Mouse (Mus musculus): Measurements from ENCODE around the gene Mgst2.

The Mgst2 gene

DNA sequence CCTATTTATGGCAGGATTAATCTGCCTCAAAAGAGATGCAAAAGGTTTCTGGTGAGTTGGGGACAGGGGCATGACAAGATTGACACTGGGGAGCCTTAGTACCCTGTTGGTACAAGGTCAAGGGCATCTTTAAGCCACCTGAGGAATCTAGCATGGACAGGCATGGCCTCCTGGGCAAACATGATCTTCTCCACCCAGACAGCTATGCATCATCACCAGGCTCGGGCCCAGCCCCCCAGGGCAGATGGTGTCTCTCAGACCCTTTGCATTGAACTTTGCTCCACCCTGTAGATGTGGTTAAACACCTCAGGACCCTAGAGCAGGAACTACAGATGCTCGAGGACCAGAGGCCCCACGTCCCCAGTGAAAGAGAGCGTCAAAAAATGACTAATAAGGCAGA, at the start of gene Mgst2:
Mgst2 (plus strand) TSS at position 301 of the 400 bp plus-strand sequence.
- DNase-seq (ENCODE audit: low read depth) = no peak

DNA sequence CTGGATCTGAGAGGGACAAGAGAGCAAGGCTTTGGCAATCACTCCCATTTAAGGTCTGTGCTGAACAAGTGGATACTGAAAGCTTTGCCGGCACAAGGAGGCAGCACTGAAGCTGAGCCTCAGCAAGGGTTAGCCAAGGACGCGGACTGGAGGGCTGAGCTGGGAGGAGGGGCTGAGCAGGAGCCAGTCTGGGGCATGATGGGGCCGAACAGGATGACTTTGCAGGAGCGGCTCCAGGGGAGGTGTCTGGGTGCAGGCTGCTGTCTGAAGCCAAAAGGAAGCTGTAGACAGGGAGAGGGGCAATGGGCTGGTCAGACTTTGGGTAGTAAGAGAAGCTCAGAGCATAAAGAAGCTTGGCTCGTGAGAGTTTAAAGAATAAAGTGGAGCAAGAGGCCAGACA, 48.2 kb upstream of the Mgst2 start:
- no peak for DNase-seq (ENCODE audit: low read depth)

DNA sequence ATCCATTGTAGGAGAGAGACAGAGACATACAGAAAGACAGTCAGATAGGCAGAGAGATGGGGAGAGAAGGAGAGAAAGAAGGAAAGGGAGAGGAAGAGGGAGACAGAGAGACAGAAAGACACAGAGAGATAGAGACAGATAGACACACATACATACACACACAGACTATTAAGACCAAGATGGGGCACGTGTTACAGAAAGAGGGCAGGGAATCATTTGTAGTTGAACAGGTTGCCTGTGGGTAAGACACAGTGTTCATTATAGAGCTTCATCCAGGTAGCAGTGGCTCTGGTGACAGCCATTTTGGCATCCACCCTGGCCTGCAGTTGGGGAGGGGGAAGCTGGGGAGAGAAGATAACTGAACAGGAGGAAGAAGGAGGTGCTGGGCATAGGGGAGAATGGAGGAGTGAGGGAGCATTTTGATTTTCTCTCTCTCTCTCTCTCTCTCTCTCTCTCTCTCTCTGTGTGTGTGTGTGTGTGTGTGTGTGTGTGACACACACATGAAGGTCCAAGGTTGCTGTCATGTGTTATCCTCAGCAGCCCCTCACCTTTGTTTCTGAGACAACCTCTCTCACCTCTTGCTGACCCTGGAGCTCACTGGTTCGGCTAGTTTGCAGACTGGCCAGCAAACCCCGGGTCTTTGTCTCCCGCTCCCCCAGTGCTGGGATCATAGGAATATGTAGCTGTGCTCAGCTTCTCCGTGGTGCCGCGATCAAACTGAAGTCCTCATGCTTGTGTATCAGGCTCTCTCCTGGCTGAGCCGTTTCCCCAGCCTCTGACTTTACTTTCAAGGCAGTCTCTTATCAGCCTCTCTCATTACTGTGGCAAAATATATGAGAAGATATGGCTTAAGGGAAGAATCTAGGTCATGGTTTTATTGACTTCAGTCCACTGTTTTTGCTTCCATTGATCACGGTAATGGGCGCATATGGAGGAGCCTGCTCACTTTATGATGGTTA, 47.5 kb upstream of the Mgst2 start:
- DNase-seq (ENCODE audit: low read depth) = no peak

DNA sequence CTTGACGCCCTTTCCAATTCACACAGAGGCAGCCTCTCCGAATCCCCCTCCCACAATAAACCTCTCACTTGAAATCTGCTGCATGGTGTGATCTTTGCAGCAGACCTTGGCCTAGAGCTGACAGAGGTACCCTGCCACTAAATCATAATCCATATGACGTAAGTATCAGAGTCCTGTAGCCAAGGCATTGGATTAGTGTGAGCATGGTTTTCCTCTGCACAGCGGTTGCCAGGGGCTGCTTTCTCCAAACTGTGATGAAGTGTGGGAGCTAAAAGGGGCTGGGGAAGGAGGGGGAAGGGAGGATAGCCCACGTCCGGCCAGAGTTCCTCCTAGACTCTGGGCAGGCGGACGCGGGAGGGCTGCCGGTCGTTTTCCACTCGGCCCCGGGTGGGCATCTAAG, 45.9 kb upstream of the Mgst2 start:
- no peak for DNase-seq (ENCODE audit: low read depth)

DNA sequence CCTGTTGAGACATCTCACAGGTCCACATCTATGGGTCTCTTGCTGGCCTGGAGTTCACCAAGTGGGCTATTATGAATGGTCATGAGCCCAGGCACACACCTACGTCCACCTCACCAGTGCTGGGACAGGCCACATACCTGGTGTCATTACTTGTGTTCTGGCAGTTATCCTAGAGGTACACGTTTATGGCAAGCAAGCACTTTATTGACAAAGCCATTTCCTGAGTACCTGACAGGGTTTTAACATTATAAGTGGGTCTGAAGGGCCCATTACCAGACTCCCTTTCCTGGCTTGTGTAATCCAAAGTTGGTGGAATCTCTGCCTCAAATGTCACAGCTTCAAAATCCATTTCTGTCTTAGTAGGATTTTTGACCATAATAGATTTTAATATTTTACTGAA, 36.2 kb upstream of the Mgst2 start:
- DNase-seq (ENCODE audit: low read depth) = no peak

DNA sequence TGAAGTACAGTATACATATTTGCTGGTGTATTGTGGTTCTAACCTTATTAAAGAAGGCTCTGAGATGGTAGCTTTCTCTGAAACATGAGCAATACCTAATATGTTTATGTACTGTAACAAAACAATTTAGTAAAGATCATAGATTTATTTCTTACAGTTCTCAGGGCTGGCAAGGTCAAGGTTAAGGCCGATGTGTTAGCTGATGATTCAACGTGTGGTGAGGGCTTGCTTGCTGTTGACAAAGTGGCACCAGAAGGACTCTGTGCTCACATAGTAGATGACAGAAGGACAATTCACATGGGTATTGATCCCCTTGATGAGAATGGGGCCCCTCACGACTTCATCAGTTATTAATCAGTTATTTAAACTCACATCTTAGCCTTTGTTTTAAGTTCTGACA, 32.4 kb upstream of the Mgst2 start:
- DNase-seq (ENCODE audit: low read depth) = no peak

DNA sequence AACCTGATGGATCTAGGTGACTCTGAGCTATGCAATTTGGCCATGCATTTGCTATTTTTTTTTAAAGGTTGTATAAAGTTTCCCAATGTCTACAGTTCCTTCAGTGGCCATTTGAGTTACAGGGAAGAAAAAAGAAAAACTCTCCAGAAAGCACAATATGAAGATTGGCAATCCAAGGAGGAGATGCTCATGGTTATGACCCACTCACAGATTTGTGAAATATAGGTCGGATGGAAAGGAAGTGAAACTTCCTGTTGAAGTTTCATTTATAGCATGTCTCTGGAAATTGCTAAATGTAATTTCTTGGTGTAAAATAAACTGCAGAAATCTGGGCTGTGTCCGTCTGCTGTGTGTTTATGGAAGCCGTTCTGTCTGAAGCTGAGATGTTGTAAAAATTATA, 31.2 kb upstream of the Mgst2 start:
- DNase-seq (ENCODE audit: low read depth) = no peak

DNA sequence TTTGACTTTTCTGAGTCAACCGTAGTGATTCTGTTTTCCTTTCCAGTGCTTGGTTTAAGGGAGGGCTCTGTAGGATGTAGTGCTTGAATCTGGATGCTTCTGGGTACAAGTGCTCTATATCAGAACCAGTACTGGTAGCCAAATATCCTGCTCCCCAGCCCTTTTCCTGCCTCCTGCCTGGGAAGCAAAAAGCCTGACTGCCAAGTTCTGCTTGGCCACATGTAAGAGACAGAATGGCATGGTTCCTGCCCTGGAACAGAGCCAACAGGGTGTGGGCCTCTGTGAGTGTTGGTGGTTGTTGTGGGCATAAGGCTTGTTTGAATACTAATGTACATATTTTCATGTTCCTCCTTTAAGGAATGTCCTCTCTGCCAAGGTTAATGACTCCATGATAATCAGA, 29.4 kb upstream of the Mgst2 start:
- DNase-seq (ENCODE audit: low read depth) = no peak

DNA sequence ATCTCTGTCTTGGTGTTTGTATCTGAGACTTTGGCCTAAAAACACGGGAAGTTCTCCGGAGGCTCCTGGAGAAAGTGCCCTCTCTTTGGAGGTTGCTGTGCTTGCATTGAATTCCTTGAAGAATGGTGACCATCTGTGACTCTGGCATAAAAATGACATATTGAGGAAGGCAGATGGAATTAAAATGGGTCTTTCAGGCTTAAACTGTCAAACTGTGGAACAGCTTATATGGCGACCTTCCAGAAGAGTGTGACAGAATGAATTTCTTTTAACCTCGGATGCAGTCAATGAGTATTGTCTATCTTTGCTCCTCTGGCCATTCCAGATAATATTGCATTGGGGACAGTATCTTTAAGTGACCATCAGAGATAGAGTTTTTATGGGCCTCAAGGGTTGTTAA, 28.2 kb upstream of the Mgst2 start:
- no peak for DNase-seq (ENCODE audit: low read depth)

DNA sequence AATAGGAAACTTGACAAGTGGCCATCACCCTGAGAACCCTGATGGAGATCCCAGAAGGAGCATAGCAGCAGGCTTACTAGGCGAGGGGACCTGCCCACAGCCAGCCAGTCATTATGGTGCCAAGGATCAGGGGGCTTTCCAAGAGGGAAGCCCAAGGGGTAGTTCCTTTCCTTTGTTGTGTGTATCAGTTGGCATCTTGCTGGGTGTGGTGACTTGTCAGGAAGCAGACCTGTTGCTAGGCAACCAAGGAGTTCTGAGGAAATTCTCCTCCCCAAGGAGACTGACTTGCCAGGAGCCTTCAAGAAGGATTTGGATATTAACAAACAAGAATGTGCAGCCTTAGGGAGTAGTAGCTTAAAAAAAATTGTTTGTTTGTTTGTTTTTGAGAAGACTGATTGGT, 25.7 kb upstream of the Mgst2 start:
- DNase-seq (ENCODE audit: low read depth) = peak; percentile 42

DNA sequence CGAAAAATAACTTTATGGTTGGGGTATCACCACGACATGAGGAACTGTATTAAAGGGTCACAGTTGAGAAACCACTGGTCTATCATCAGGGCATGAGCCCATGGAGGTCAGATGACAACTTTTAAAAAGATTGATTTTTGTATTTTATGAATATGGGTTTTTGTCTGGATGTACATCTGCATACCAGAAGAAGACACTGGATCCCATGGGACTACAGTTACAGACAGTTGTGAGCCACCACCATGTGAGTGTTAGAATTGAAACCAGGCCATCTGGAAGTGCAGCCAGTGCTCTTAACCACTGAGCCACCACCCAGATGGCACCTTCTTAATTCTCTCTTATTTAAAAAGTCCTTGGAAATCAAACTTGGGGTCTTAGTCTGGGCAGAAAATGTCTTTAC, 24.2 kb upstream of the Mgst2 start:
- DNase-seq (ENCODE audit: low read depth) = peak; percentile 13

DNA sequence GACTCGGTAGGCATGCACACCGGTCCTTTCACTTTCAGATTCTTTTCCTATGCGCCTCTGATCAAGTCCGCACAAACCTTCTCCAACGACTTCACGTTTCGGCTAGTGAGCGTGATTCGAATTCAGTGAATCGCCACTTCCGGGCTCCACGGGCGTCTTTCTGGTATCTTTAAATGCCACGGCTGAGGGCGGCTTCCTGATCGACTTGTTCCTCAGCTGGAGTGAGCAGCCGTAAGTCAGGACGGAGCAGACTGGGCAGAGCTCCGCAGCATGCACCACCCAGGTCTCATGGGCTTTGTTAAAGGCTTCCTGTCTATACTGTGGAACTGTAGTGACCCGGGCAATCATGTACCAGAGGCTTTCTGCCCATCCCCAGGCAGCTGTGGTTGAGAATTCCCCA, 23.5 kb upstream of the Mgst2 start:
- DNase-seq (ENCODE audit: low read depth) = peak; percentile 80

DNA sequence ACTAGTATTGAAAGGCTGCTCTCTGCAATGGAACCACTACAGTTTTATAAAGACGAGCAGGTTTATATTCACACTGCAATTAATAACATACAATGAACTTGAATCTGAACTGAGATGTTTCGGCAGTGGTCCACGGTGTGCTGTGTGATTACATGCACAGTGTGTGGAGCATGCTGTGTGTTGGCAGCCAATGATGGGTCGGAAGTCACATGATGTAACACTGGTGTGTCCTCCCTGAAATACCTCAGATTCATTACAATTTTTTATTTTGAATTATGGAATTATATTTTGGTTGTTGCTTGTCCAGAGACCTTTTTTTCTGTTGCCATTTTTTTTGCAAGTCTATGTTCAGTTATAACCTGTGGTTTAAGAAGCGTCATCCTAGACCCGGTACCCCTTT, 22.8 kb upstream of the Mgst2 start:
- no peak for DNase-seq (ENCODE audit: low read depth)

DNA sequence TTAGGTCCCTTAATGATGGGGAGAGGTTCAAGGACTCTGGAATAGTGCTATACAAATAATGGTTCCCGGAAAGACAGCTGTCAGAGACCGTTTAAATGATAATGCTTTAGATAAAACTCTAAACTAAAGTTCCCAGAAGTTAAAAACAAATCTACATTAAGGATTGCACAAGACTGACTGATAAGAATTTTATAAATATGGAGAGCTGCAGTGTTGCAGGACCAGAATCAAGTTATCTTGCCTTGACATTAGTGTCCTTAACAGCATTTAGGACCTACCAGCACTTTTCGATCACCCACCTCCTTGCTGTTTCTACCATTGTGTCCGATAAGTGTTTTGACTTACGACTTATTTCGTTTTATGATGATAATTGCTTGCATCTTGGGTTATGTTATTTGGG, 21.9 kb upstream of the Mgst2 start:
- DNase-seq (ENCODE audit: low read depth) = no peak

DNA sequence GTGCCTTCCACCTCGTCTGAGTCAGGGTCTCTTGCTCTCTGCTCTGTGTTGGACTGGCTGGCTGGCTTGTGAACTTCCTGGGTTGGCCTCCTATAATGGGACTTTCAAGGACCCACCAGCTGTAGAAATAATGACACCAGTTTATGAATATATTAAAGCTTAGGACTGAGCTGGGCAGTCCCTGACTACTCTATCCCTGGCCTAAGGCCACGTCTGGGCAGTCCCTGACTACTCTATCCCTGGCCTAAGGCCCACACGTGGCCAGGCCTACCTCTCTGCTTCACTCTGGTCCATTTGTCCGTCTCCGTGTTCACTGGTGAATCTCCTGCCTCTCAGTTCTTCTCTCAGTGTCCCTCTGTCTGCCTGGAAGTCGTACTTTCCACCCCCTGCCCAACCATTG, 14.7 kb upstream of the Mgst2 start:
- DNase-seq (ENCODE audit: low read depth) = no peak

DNA sequence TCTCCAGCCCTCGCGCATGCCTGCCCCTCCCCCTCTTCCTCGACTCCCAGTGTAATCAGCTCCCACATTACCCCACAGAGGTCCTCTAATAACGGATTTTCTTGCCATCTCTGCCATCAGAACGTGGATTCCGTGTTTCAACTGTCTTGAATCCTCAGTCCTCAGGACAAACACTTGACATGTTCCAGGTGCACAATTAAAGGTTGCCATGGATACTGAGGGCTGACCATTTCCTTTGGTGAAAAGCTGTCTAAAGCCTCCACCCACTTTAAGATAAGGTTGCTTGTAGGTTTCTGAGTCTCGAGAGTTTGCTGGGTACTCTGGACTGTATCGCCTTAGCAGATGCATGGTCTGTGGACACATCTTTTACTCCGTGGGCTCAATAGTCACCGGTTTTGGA, 13.9 kb upstream of the Mgst2 start:
- no peak for DNase-seq (ENCODE audit: low read depth)

DNA sequence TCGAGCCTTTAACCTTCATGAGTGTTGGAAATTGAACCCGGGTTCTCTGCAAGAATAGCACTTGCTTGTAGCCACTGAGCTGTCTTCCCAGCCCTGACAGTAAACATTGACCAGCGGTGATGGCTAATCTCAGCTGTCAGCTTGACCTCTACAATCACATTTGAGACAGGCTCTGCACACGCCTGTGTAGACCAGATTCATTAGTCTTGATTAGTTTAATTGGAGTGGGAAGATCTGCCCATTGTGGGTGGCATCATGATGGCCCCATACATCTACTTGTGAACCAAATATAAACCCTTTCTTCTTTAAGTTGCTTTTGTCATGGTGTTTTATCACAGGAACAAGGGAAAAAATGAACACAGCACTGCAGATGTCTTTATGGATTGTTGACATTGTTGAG, 12.8 kb upstream of the Mgst2 start:
- DNase-seq (ENCODE audit: low read depth) = no peak

DNA sequence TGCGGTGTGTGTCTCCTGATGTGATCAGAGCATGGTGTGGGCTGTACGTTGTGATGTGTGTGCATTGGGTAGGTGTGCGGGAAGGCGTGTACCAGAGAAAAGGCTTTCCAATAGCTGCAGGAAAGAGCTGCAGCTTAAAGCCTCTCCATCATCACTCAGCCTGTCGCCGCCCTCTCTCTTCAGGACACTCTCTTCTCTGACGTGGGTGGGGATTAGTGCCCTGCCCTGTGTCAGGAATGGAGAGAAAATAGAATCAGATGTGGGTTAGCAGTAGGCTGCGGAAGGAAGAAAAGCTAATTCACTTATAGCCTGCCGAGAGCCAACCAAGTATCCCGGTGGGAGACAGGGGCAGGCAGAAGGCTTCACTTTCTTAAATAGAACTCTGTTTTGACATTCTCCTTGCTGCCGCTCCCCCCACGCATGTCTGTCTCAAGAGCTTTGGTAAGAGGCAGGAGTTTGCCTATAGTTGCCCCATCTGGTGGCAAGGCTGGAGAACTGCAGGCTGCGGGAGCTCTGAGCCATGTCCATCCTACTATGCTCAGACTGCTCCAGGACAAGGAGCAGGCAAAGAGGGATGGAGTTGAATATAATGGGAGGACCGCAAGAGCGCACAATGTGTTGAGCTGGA, 12.0 kb upstream of the Mgst2 start:
- DNase-seq (ENCODE audit: low read depth) = peak; percentile 86

DNA sequence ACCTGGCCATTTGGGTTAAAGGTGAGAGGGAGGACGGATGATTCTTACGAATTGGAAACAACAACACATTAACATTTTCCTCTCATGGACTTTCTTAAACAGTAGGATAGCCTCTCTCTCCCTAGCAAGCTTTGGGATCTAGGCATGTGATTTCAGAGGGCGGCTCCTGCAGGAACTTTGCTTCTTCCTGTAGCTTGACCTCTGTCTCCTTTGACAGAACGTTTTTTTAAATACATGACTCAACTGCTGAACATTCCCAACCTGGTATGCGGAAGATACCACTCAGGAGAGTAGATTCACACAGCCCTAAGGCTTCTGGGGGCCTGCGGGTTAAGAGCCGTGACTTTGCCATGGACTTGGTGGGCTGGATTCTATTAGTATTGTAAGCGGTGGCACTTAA, 10.7 kb upstream of the Mgst2 start:
- DNase-seq (ENCODE audit: low read depth) = no peak

DNA sequence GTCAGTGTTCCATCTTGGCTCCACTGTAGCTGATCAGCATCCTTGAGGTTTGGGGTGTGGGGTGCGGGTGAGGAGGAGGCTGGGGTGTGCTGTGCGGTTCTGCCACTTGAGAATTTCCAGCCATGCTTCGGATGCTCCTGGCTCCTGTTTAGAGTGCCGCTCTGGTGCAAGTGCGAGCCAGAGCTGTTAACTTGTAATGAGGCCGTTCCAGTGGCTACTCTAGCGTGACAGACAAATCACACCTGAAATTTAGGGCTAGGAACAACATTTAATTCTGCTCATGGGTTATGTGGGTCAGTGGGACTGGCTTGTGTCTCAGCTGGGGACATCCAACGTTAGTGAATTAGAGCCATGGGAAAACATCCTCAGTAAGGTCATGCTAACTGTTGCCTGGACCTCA, 10.2 kb upstream of the Mgst2 start:
- DNase-seq (ENCODE audit: low read depth) = no peak

DNA sequence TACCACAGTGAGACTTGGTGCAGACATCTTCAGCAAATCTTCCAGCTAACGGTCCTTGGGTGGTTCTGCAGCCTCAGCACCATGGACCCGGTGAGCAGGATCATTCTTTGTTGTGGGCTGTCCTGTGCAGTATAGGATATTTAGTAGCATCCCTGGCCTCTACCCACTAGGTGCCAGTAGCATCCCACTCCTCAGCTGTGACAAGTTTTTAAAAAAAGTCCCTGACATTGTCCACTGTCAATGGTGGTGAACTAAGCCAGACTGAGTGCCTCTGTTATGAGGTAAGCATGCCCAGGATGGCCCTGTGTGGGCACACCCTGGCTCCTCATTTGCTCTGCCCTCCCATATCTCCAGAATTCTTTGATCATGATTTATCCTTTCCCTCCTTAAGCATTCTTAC, 9.0 kb upstream of the Mgst2 start:
- no peak for DNase-seq (ENCODE audit: low read depth)

DNA sequence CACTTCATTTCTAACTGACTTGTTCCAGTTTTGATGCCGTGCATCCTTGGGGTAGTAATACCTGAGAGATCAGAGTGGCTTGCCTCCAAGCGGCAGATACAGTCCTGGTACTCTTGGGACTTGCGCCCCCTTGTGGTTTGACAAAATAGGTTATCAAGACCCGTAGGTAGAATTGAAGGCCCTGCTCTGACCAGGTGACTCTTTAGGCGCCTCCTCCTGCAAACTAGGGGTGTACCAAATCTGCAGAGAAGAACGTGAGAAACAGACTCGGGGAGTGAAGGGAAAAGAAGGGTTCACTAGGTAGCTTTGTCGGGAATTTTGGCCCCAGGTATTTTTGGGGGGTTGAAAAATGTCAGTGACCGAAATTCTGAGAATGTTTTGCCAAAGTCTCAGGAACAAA, 7.9 kb upstream of the Mgst2 start:
- DNase-seq (ENCODE audit: low read depth) = peak; percentile 94

DNA sequence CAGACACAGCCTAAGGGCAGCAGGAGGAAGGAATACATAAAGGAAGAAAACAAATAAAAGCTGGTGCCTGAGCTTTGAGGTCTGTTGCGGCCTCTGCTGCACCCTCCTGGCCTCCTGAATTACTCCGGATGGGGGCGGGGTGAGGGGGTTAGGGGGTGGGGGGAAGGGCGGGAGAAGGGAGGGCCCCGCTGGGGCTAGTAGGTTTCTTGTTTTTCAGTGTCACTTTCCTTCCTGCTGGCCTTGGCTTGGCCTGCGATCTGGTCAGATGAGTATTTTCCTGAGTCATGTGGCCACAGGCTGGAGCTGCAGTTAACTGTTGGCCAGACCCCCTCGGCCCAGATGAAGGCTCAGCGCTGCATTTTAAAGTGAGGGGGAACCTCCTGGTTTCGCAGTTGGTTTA, 7.5 kb upstream of the Mgst2 start:
- peak; percentile 75 for DNase-seq (ENCODE audit: low read depth)
